Mouse (Mus musculus): ENCODE data around the gene Fbxl17. TPM values are rescaled to one million over a fixed set of nuclear protein-coding genes. Genes with fewer than 3 reads are reported as not detected.

Fbxl17 gene
- polyA plus RNA-seq (2016; fragmentation: Nextera tagmentation; extraction: Ambion mirVana), result 6.7 and 7.0 TPM in 2 replicates

GRCm38 (mm10) chr17:63499636-63500155, at the start of gene Fbxl17:
Fbxl17 (minus strand) TSS chr17:63500017.
- Histone ChIP-seq H3K27ac (peak within 1 kb of the TSS; percentile 99), H3K36me3 (replicated peaks) (no peaks in the 10 kb centered on the region), H3K9me3 (no peaks in the 10 kb centered on the region), H3K4me3 (replicated peaks) (peak within 1 kb of the TSS; percentile 92), H3K27me3 (no peaks in the 10 kb centered on the region), H3K4me1 (peaks cover 34% of the 10 kb centered on the region), H3K9ac (peak within 1 kb of the TSS; percentile 96), H3K4me2 (peak within 1 kb of the TSS; percentile 69)
- WGBS, result under 1% methylated on average over 56 of the region's 80 CpGs
- ATAC-seq (ENCODE audit: low FRiP score), result peak; percentile 75

- Histone ChIP-seq H3K9me3 (no peaks in the 10 kb centered on the region), H3K4me1 (no peaks in the 10 kb centered on the region), H3K4me3 (replicated peaks) (no peak overlapping the region), H3K36me3 (replicated peaks) (no peaks in the 10 kb centered on the region), H3K4me2 (no peak overlapping the region), H3K27me3 (no peaks in the 10 kb centered on the region), H3K9ac (no peak overlapping the region), H3K27ac (no peak overlapping the region)
- ATAC-seq (ENCODE audit: low FRiP score), result no peak
- WGBS, result 84% methylated on average over 4 of the region's 4 CpGs
Observed at GRCm38 (mm10) chr17:63547465-63547864, 47.6 kb upstream of the Fbxl17 start.

- no peak overlapping the region for H3K9ac ChIP-seq
- no peak overlapping the region for H3K4me3 ChIP-seq (replicated peaks)
- H3K4me1 ChIP-seq, result peaks cover 7% of the 10 kb centered on the region
- H3K9me3 ChIP-seq, result no peaks in the 10 kb centered on the region
- H3K4me2 ChIP-seq, result no peak overlapping the region
- WGBS, result 92% methylated on average over 17 of the region's 17 CpGs
- no peaks in the 10 kb centered on the region for H3K36me3 ChIP-seq (replicated peaks)
- no peak for ATAC-seq (ENCODE audit: low FRiP score)
- no peak overlapping the region for H3K27ac ChIP-seq
- H3K27me3 ChIP-seq, result peaks cover 10% of the 10 kb centered on the region; the same call in 1 of the 2 replicates
Observed at GRCm38 (mm10) chr17:63534576-63535265, 34.9 kb upstream of the Fbxl17 start.

GRCm38 (mm10) chr17:63533074-63533836, 33.4 kb upstream of the Fbxl17 start:
- 7% methylated on average over 6 of the region's 6 CpGs for WGBS
- Histone ChIP-seq H3K4me3 (replicated peaks) (no peak overlapping the region), H3K27me3 (peaks cover 10% of the 10 kb centered on the region; the same call in 1 of the 2 replicates), H3K9me3 (no peaks in the 10 kb centered on the region), H3K9ac (no peak overlapping the region), H3K27ac (no peak overlapping the region), H3K4me1 (peaks cover 9% of the 10 kb centered on the region), H3K4me2 (no peak overlapping the region), H3K36me3 (replicated peaks) (no peaks in the 10 kb centered on the region)
- no peak for ATAC-seq (ENCODE audit: low FRiP score)

- Histone ChIP-seq H3K9me3 (no peaks in the 10 kb centered on the region), H3K27ac (no peak overlapping the region), H3K36me3 (replicated peaks) (no peaks in the 10 kb centered on the region), H3K27me3 (peaks cover 5% of the 10 kb centered on the region; the same call in 1 of the 2 replicates), H3K4me2 (no peak overlapping the region), H3K9ac (no peak overlapping the region), H3K4me1 (peaks cover 9% of the 10 kb centered on the region), H3K4me3 (replicated peaks) (no peak overlapping the region)
- WGBS, result 68% methylated on average over 6 of the region's 6 CpGs
- no peak for ATAC-seq (ENCODE audit: low FRiP score)
Observed at GRCm38 (mm10) chr17:63529476-63529875, 29.7 kb upstream of the Fbxl17 start.

- Histone ChIP-seq H3K9ac (no peak overlapping the region), H3K4me2 (no peak overlapping the region), H3K36me3 (replicated peaks) (no peaks in the 10 kb centered on the region), H3K4me3 (replicated peaks) (no peak overlapping the region), H3K27ac (no peak overlapping the region), H3K9me3 (no peaks in the 10 kb centered on the region), H3K4me1 (no peaks in the 10 kb centered on the region), H3K27me3 (no peaks in the 10 kb centered on the region)
- WGBS, result 93% methylated on average over 2 of the region's 2 CpGs
- no peak for ATAC-seq (ENCODE audit: low FRiP score)
Observed at GRCm38 (mm10) chr17:63520691-63521090, 20.9 kb upstream of the Fbxl17 start.

GRCm38 (mm10) chr17:63510451-63510850, 10.6 kb upstream of the Fbxl17 start:
- 95% methylated on average over 2 of the region's 2 CpGs for WGBS
- H3K4me2 ChIP-seq, result no peak overlapping the region
- no peak for ATAC-seq (ENCODE audit: low FRiP score)

GRCm38 (mm10) chr17:63501091-63501490, 1.3 kb upstream of the Fbxl17 start:
- H3K27ac ChIP-seq, result no peak overlapping the region
- no peaks in the 10 kb centered on the region for H3K36me3 ChIP-seq (replicated peaks)
- no peak overlapping the region for H3K4me2 ChIP-seq
- 0 out of 2 replicates have a peak overlapping the region, but pooled peaks have one; percentile 92 for H3K4me3 ChIP-seq (replicated peaks)
- peaks cover 30% of the 10 kb centered on the region for H3K4me1 ChIP-seq
- no peaks in the 10 kb centered on the region for H3K27me3 ChIP-seq
- ATAC-seq (ENCODE audit: low FRiP score), result no peak
- H3K9ac ChIP-seq, result no peak overlapping the region
- 93% methylated on average over 6 of the region's 6 CpGs for whole genome bisulfite sequencing
- H3K9me3 ChIP-seq, result no peaks in the 10 kb centered on the region

More at GRCm38 (mm10) chr17:63510451-63510850, 10.6 kb upstream of the Fbxl17 start:
- H3K9ac ChIP-seq, result no peak overlapping the region
- no peaks in the 10 kb centered on the region for H3K4me1 ChIP-seq
- no peak overlapping the region for H3K4me3 ChIP-seq (replicated peaks)
- H3K9me3 ChIP-seq, result no peaks in the 10 kb centered on the region
- H3K27me3 ChIP-seq, result no peaks in the 10 kb centered on the region
- H3K36me3 ChIP-seq (replicated peaks), result no peaks in the 10 kb centered on the region
- H3K27ac ChIP-seq, result no peak overlapping the region

GRCm38 (mm10) chr17:63500156-63500834, 478 bp upstream of the Fbxl17 start:
- ATAC-seq (ENCODE audit: low FRiP score), result peak; percentile 85
- H3K36me3 ChIP-seq (replicated peaks), result no peaks in the 10 kb centered on the region
- peak overlapping the region; percentile 92 for H3K4me3 ChIP-seq (replicated peaks)
- peaks cover 34% of the 10 kb centered on the region for H3K4me1 ChIP-seq
- H3K9me3 ChIP-seq, result no peaks in the 10 kb centered on the region
- H3K4me2 ChIP-seq, result peak overlapping the region; percentile 69
- H3K27ac ChIP-seq, result peak overlapping the region; percentile 99
- H3K27me3 ChIP-seq, result no peaks in the 10 kb centered on the region
- peak overlapping the region; percentile 96 for H3K9ac ChIP-seq
- 2% methylated on average over 42 of the region's 78 CpGs for WGBS

- H3K27ac ChIP-seq, result peak overlapping the region; percentile 99
- H3K27me3 ChIP-seq, result no peaks in the 10 kb centered on the region
- H3K4me3 ChIP-seq (replicated peaks), result peak overlapping the region; percentile 92
- H3K4me2 ChIP-seq, result peak overlapping the region; percentile 69
- H3K4me1 ChIP-seq, result peaks cover 34% of the 10 kb centered on the region
- ATAC-seq (ENCODE audit: low FRiP score), result peak; percentile 66
- no peaks in the 10 kb centered on the region for H3K36me3 ChIP-seq (replicated peaks)
- H3K9me3 ChIP-seq, result no peaks in the 10 kb centered on the region
- WGBS, result under 1% methylated on average over 58 of the region's 90 CpGs
- peak overlapping the region; percentile 96 for H3K9ac ChIP-seq
Observed at GRCm38 (mm10) chr17:63498717-63499635, 841 bp downstream of the Fbxl17 start.

- H3K9ac ChIP-seq, result peak overlapping the region; percentile 96
- peak overlapping the region; percentile 69 for H3K4me2 ChIP-seq
- WGBS, result 17% methylated on average over 6 of the region's 6 CpGs
- no peak for ATAC-seq (ENCODE audit: low FRiP score)
- H3K4me3 ChIP-seq (replicated peaks), result peak overlapping the region; percentile 92
- no peaks in the 10 kb centered on the region for H3K27me3 ChIP-seq
- no peaks in the 10 kb centered on the region for H3K9me3 ChIP-seq
- H3K4me1 ChIP-seq, result peaks cover 34% of the 10 kb centered on the region
- no peak overlapping the region for H3K27ac ChIP-seq
- no peaks in the 10 kb centered on the region for H3K36me3 ChIP-seq (replicated peaks)
Observed at GRCm38 (mm10) chr17:63498182-63498716, 1.6 kb downstream of the Fbxl17 start.

All from forebrain, embryonic 12.5 days (tissue).